ENCODE assay signal across 8 mouse cellular contexts in the genomic region with DNA sequence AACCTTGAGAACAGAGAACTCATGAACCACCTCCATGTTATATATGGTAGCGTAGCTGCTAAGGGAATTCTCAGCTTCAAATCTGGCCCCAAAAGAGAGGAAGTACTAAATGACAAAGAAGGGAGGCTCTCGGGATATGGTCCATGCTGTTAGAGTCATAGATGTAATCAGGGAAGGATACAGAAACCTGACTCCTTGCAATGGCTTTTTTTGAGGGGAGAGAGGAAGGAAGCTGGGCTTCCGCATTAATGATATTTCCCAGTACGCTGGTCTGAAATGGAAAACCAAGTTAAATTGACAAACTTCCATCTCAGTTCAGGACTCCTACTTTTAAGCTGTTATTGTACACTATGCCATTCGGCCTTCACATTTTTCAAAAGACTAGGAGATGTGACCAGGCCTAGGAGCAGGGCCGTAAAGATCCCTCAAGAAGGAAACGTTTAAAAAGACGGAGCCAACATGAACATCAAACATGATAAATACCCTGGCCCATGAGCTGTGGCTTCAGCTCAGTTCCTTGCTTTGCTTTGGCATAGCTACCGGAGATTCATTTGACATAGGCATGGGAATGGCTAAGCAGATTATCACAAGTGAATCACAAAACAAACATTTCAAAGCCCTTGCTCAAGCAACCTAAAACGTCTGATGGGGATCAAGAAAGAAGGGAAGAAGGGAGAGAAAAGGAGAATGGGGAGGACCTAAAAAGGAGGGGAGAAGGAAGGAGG.
DNase-seq lines count a peak whose midpoint lies in the region; ATAC-seq and TF ChIP-seq lines count a peak whose summit lies in the region.
"Had no signal": no experiment of that assay in that cellular context is flagged by ENCODE, and none has a peak within 500 bp of the region (broad histone marks: within the 10 kb centered on the region; RNA-seq: fewer than 3 reads in every experiment).

No protein-coding gene starts in this region.

- peak overlapping the region; percentile 52 for H3K27ac ChIP-seq in testis, adult 2 months (ENCODE audit: control insufficient read depth, insufficient read depth, low read depth, low read length)
- peak overlapping the region; percentile 91 for H3K27ac ChIP-seq in heart, embryonic 10.5 days
- H3K27ac ChIP-seq in liver, embryonic 12.5 days = peak overlapping the region; percentile 63

- 40% methylated on average over 10 of the region's 10 CpGs for WGBS in heart, embryonic 10.5 days
- 46% methylated on average over 10 of the region's 10 CpGs for WGBS in liver, embryonic 12.5 days (ENCODE audit: insufficient replicate concordance)

- no peaks in the 10 kb centered on the region for H3K27me3 ChIP-seq in testis, adult 2 months (ENCODE audit: control insufficient read depth, insufficient read depth, low read length)
- H3K27me3 ChIP-seq in heart, embryonic 10.5 days (ENCODE audit: insufficient read depth, poor library complexity, severe bottlenecking) = no peaks in the 10 kb centered on the region
- H3K27me3 ChIP-seq in liver, embryonic 12.5 days (replicated peaks) = no peaks in the 10 kb centered on the region

- no peak for TF ChIP-seq POLR2A in testis, adult 2 months (IDR thresholded peaks at IDR 0.05; ENCODE audit: control insufficient read depth, low read depth, low read length)

- no peak for ATAC-seq in liver, embryonic 12.5 days

- peak overlapping the region; percentile 19; the same call in 1 of the 2 replicates for H3K4me2 ChIP-seq in liver, embryonic 12.5 days

- H3K4me1 ChIP-seq in testis, adult 2 months (ENCODE audit: control insufficient read depth, insufficient read depth, low read length) = no peaks in the 10 kb centered on the region
- H3K4me1 ChIP-seq in heart, embryonic 10.5 days = peaks cover 32% of the 10 kb centered on the region
- peaks cover 23% of the 10 kb centered on the region for H3K4me1 ChIP-seq in liver, embryonic 12.5 days

- no peaks in the 10 kb centered on the region for H3K36me3 ChIP-seq in testis, adult 2 months (ENCODE audit: control insufficient read depth, insufficient read depth, low read length)
- H3K36me3 ChIP-seq in heart, embryonic 10.5 days = no peaks in the 10 kb centered on the region
- no peaks in the 10 kb centered on the region for H3K36me3 ChIP-seq in liver, embryonic 12.5 days

- no peak for TF ChIP-seq CTCF in testis, adult 2 months (IDR thresholded peaks at IDR 0.05; ENCODE audit: control insufficient read depth, insufficient read depth, insufficient replicate concordance, low read depth, low read length)

- no peak overlapping the region for H3K4me3 ChIP-seq in testis, adult 2 months (ENCODE audit: control insufficient read depth, low read depth, low read length)
- H3K4me3 ChIP-seq in heart, embryonic 10.5 days = no peak overlapping the region
- no peak overlapping the region for H3K4me3 ChIP-seq in liver, embryonic 12.5 days

- H3K9ac ChIP-seq in liver, embryonic 12.5 days = no peak overlapping the region

- H3K9me3 ChIP-seq in heart, embryonic 10.5 days = no peaks in the 10 kb centered on the region
- H3K9me3 ChIP-seq in liver, embryonic 12.5 days (replicated peaks) = no peaks in the 10 kb centered on the region

- no peak for DNase-seq in testis, postnatal 14 days (ENCODE audit: low spot score)
- DNase-seq in heart, embryonic 10.5 days (ENCODE audit: low spot score) = no peak
- no peak for DNase-seq in gastrocnemius, postnatal 25 days
- no peak for DNase-seq in layer of hippocampus, adult 8-10 months (ENCODE audit: low spot score in 2 of 2)
- DNase-seq in cerebellum, postnatal 36 days = no peak
- DNase-seq: layer of hippocampus, adult 9-11 months had no signal
